Mouse (Mus musculus) limb, embryonic 11.5 days (tissue): ENCODE results near the gene Pla2g10. TPM values are rescaled to one million over a fixed set of nuclear protein-coding genes. Genes with fewer than 3 reads are reported as not detected.
"Not testable (repeated sequence)": the region's sequence is repeated elsewhere in the genome, so short reads cannot be mapped to it uniquely, and the experiment has no call there.

ENCODE experiments used
- ATAC-seq: fragments of 200-750 bp; cut with Nextera tagmentation; 2 replicates; pipeline ENCODE4 v1.8.0; 2017; ENCODE audit warnings: low read depth; ENCODE audit not compliant: insufficient number of reproducible peaks, low FRiP score, low TSS enrichment
- DNase-seq: peaks from one replicate; pipeline ENCODE4 v3.0.0-alpha.2; 2015; ENCODE audit warnings: low spot score
- H3K27ac ChIP-seq: fragments of 300-500 bp; sonication (generic); replicated peaks from 2 replicates; pipeline ENCODE4 v1.5.1; 2014; ENCODE audit warnings: low read depth, mild to moderate bottlenecking, low read length
- H3K27me3 ChIP-seq: fragments of 300-500 bp; sonication (generic); 2 replicates; pipeline ENCODE4 v1.6.1; 2014; ENCODE audit warnings: mild to moderate bottlenecking, low read length, mixed read lengths; ENCODE audit not compliant: control insufficient read depth, insufficient read depth
- H3K36me3 ChIP-seq: fragments of 300-500 bp; sonication (generic); 2 replicates; pipeline ENCODE4 v1.6.1; 2014; ENCODE audit warnings: mild to moderate bottlenecking, low read length, moderate library complexity, mixed read lengths; ENCODE audit not compliant: control insufficient read depth, insufficient read depth
- H3K4me1 ChIP-seq: fragments of 300-500 bp; sonication (generic); 2 replicates; pipeline ENCODE4 v1.6.1; 2014; ENCODE audit warnings: low read length, mixed read lengths; ENCODE audit not compliant: control insufficient read depth, insufficient read depth
- H3K4me2 ChIP-seq: fragments of 300-500 bp; sonication (generic); 2 replicates; pipeline ENCODE4 v1.6.1; 2014; ENCODE audit warnings: low read depth, mild to moderate bottlenecking, moderate library complexity; ENCODE audit not compliant: severe bottlenecking
- H3K4me3 ChIP-seq: fragments of 300-500 bp; sonication (generic); 2 replicates; pipeline ENCODE4 v1.5.1; 2014; ENCODE audit warnings: low read depth, low read length
- H3K9ac ChIP-seq: fragments of 300-500 bp; sonication (generic); 2 replicates; pipeline ENCODE4 v1.6.1; 2014; ENCODE audit warnings: mild to moderate bottlenecking, low read length
- H3K9me3 ChIP-seq: fragments of 300-500 bp; sonication (generic); 2 replicates; pipeline ENCODE4 v1.6.1; 2016; ENCODE audit warnings: low read length; ENCODE audit not compliant: control insufficient read depth
- WGBS: fragments of 180-500 bp; shearing (Covaris S2); extraction: QIAGEN DNeasy Blood & Tissue Kit; methylation state at CpG from one replicate; pipeline ENCODE4 v1.1.7; 2014; 5-methylcytosine and 5-hydroxymethylcytosine counted together
- polyA plus RNA-seq: library from polyadenylated mRNA; unstranded; fragments of >200 nt; fragmentation: Nextera tagmentation; extraction: Ambion mirVana; gene quantifications from 2 replicates; pipeline ENCODE4 v1.2.1, GENCODE M21; 2014

The Pla2g10 gene
- polyA plus RNA-seq, 1 experiment from 2014 or later: not detected

DNA sequence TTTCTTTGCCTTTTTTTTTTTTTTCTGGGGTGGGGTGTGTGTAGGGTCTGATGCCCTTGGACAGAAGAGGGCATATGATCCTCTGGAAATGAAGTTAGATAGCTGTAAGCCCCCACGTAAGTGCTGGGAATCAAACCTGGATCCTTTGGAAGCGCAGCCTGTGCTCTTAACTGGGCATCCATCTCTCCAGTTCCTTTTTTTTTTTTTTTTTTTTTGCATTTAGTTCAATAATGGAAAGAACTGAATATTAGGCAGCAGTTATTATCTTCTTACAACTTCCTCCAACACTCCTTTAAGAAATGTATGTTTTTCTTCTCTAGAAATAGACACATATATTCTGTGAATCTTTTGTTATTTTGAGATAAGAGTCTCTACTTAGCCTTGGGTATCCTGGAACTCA, 27.0 kb upstream of the Pla2g10 start:
- H3K27ac ChIP-seq: no peak overlapping the region
- no peaks in the 10 kb centered on the region for H3K9me3 ChIP-seq
- no peak overlapping the region for H3K4me3 ChIP-seq
- H3K4me1 ChIP-seq: no peaks in the 10 kb centered on the region
- H3K27me3 ChIP-seq: no peaks in the 10 kb centered on the region
- H3K36me3 ChIP-seq: no peaks in the 10 kb centered on the region
- DNase-seq: no peak
- no peak for ATAC-seq
- no peak overlapping the region for H3K4me2 ChIP-seq
- 97% methylated on average over 2 of the region's 2 CpGs for WGBS
- no peak overlapping the region for H3K9ac ChIP-seq

- H3K36me3 ChIP-seq: no peaks in the 10 kb centered on the region
- H3K27ac ChIP-seq: no peak overlapping the region
- peak overlapping the region; percentile 49; the same call in 1 of the 2 replicates for H3K9ac ChIP-seq
- no peaks in the 10 kb centered on the region for H3K4me1 ChIP-seq
- peak; percentile 96 for ATAC-seq
- H3K9me3 ChIP-seq: no peaks in the 10 kb centered on the region
- H3K4me2 ChIP-seq: peak overlapping the region; percentile 95
- peak overlapping the region; percentile 57 for H3K4me3 ChIP-seq
- WGBS: under 1% methylated on average over 65 of the region's 65 CpGs
- H3K27me3 ChIP-seq: no peaks in the 10 kb centered on the region
- peak; percentile 95 for DNase-seq
These were observed 23.8 kb upstream of the Pla2g10 start for GRCm38 (mm10) chr16:13754400-13755190.

GRCm38 (mm10) chr16:13753986-13754385, 23.2 kb upstream of the Pla2g10 start:
- Histone ChIP-seq H3K4me3 (no peak overlapping the region), H3K4me2 (no peak overlapping the region)
- ATAC-seq: peak; percentile 63; the same call in 1 of the 2 replicates

DNA sequence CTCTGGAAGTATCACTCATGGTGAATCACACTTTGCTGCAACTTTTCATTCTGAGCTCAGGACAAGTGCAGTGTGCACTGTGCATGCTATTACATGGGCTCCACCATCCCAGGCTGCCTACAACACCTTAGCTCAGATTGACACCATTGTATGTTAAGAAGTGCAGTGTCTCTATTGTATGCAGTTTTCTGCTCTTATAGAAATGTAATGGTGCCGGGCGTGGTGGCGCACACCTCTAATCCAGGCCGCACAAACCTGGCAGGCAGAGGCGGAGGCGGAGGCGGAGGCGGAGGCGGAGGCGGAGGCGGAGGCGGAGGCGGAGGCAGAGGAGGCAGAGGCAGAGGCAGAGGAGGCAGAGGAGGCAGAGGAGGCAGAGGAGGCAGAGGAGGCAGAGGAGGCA, 19.8 kb upstream of the Pla2g10 start:
- no peaks in the 10 kb centered on the region for H3K36me3 ChIP-seq
- 93% methylated on average over 13 of the region's 13 CpGs for WGBS
- no peak for ATAC-seq
- DNase-seq: no peak
- no peak overlapping the region for H3K9ac ChIP-seq
- H3K4me3 ChIP-seq: no peak overlapping the region
- H3K4me2 ChIP-seq: no peak overlapping the region
- no peaks in the 10 kb centered on the region for H3K9me3 ChIP-seq
- no peaks in the 10 kb centered on the region for H3K4me1 ChIP-seq
- H3K27me3 ChIP-seq: no peaks in the 10 kb centered on the region
- no peak overlapping the region for H3K27ac ChIP-seq

More at GRCm38 (mm10) chr16:13753986-13754385, 23.2 kb upstream of the Pla2g10 start:
- Histone ChIP-seq H3K36me3 (no peaks in the 10 kb centered on the region), H3K27me3 (no peaks in the 10 kb centered on the region), H3K9ac (no peak overlapping the region), H3K4me1 (no peaks in the 10 kb centered on the region), H3K9me3 (no peaks in the 10 kb centered on the region), H3K27ac (no peak overlapping the region)
- DNase-seq: no peak
- 75% methylated on average over 8 of the region's 8 CpGs for WGBS

- no peaks in the 10 kb centered on the region for H3K9me3 ChIP-seq
- WGBS: 58% methylated on average over 3 of the region's 3 CpGs
- no peak for ATAC-seq
These were observed 19.2 kb upstream of the Pla2g10 start for GRCm38 (mm10) chr16:13749981-13750380.

GRCm38 (mm10) chr16:13749306-13749705, 18.5 kb upstream of the Pla2g10 start:
- Histone ChIP-seq H3K27ac (no peak overlapping the region), H3K4me1 (no peaks in the 10 kb centered on the region), H3K9ac (no peak overlapping the region), H3K4me2 (no peak overlapping the region), H3K4me3 (no peak overlapping the region), H3K27me3 (no peaks in the 10 kb centered on the region), H3K36me3 (no peaks in the 10 kb centered on the region), H3K9me3 (no peaks in the 10 kb centered on the region)
- ATAC-seq (no peak), DNase-seq (no peak)
- whole genome bisulfite sequencing: 58% methylated on average over 5 of the region's 5 CpGs

More at GRCm38 (mm10) chr16:13749981-13750380, 19.2 kb upstream of the Pla2g10 start:
- Histone ChIP-seq H3K9ac (no peak overlapping the region), H3K27ac (no peak overlapping the region), H3K4me1 (no peaks in the 10 kb centered on the region), H3K27me3 (no peaks in the 10 kb centered on the region), H3K36me3 (no peaks in the 10 kb centered on the region), H3K4me2 (no peak overlapping the region), H3K4me3 (no peak overlapping the region)
- DNase-seq: no peak

DNA sequence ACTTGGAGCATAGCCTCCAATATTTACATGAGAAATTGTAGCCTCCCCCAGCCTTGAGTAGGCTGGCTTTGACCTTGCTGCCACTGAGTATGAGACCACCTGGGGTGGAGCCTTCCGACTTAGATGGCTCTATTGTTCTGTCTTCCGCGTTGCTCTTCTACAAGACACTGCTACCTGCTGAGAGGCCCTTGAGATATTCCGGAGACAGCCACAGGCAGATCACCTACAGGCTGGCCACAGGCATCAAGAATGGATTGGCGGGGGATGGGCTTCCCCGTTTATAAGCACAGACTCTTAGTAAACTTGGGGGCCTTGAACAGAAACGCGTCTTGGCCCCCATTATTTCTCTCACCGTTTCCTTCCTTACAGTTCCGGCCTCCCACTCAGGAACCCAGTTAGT, 18.0 kb upstream of the Pla2g10 start:
- WGBS: 26% methylated on average over 10 of the region's 10 CpGs
- not testable (repeated sequence) for H3K9me3 ChIP-seq, H3K4me2 ChIP-seq, H3K27me3 ChIP-seq, ATAC-seq, H3K4me1 ChIP-seq, H3K27ac ChIP-seq, H3K36me3 ChIP-seq, H3K9ac ChIP-seq, DNase-seq, H3K4me3 ChIP-seq

GRCm38 (mm10) chr16:13748124-13748523, 17.3 kb upstream of the Pla2g10 start:
- H3K9ac ChIP-seq: no peak overlapping the region
- DNase-seq: no peak
- 70% methylated on average over 3 of the region's 3 CpGs for WGBS
- no peaks in the 10 kb centered on the region for H3K27me3 ChIP-seq
- no peaks in the 10 kb centered on the region for H3K36me3 ChIP-seq
- H3K4me3 ChIP-seq: no peak overlapping the region
- H3K4me2 ChIP-seq: no peak overlapping the region
- H3K9me3 ChIP-seq: no peaks in the 10 kb centered on the region
- no peaks in the 10 kb centered on the region for H3K4me1 ChIP-seq
- no peak for ATAC-seq
- no peak overlapping the region for H3K27ac ChIP-seq
